Mouse (Mus musculus) thymus, postnatal 0 days (tissue): Measurements from ENCODE around the gene Ric8b. TPM values are rescaled to one million over a fixed set of nuclear protein-coding genes. Genes with fewer than 3 reads are reported as not detected.

Source experiments
- DNase-seq: peaks from one replicate; pipeline ENCODE4 v3.0.0-alpha.2; 2015; ENCODE audit warnings: low spot score
- polyA plus RNA-seq: library from polyadenylated mRNA; unstranded; fragments of >200 nt; fragmentation: Nextera tagmentation; extraction: Ambion mirVana; gene quantifications from 2 replicates; pipeline ENCODE4 v1.2.1, GENCODE M21; 2015

The Ric8b gene
- polyA plus RNA-seq, 1 experiment from 2014 or later: 8.9 TPM

GRCm38 (mm10) chr10:85054876-85055275 is 137.5 kb downstream of the Ric8b start:
- no peak for DNase-seq

Other genes with a start within 250 kb of the Ric8b start
- 0.08 TPM in 1 of 2 replicates, not detected in the other for gene Rfx4, start 161.6 kb upstream of the Ric8b start, polyA plus RNA-seq
- gene Fhl4, start 184.9 kb downstream of the Ric8b start, polyA plus RNA-seq: 1.8 and 1.9 TPM in 2 replicates
- gene Tmem263, start 185.0 kb downstream of the Ric8b start, polyA plus RNA-seq: 42.9 and 45.6 TPM in 2 replicates
- 30.2 and 30.4 TPM in 2 replicates for gene Mterf2, start 210.4 kb downstream of the Ric8b start, polyA plus RNA-seq